Mouse (Mus musculus) large intestine, adult 2 months (tissue): ENCODE measurements around the gene Emp3. TPM values are rescaled to one million over a fixed set of nuclear protein-coding genes. Genes with fewer than 3 reads are reported as not detected.

Experiments
- DNase-seq: peaks from one replicate; pipeline ENCODE4 v3.0.0-alpha.2; 2012; ENCODE audit warnings: low read depth, low spot score
- WGBS: fragments of 180-500 bp; shearing (Covaris S2); methylation state at CpG from one replicate; pipeline ENCODE4 v1.1.7; 2018; 5-methylcytosine and 5-hydroxymethylcytosine counted together
- polyA plus RNA-seq: library from polyadenylated mRNA; depleted of rRNA; stranded (reverse); fragments of >200 nt; gene quantifications from 2 replicates; pipeline ENCODE4 v1.2.3, GENCODE M21; 2012; rRNA removed

Gene Emp3
- polyA plus RNA-seq, 1 experiment = 74.3 TPM

DNA sequence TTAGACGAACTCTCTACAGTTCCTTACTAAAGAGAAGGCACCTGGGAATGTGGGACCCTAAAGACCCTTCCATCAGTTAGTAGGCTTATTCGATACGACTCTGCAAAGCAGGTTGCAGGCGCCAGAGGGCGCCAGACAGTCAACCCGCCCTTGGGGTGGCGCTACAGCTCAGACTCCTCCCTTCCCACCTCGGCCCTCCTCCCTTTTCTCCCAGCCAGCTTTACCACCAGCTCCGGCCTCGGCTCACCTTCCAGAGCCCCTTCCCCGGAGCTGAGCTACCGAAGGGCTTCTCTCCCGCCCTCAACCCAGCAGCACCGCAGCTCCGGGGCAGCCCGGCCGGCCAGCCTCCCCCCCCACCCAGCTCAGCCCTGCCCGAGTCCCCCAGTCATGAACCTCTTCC lies 48.6 kb downstream of the Emp3 start, which contains the start of gene Kdelr1:
Kdelr1 (plus strand) TSS at position 149 of the 400 bp plus-strand sequence.
- under 1% methylated on average over 18 of the region's 18 CpGs for whole genome bisulfite sequencing

GRCm38 (mm10) chr7:45870282-45871058 lies 50.7 kb downstream of the Emp3 start:
- WGBS = 6% methylated on average over 30 of the region's 30 CpGs
- DNase-seq = no peak

More for the DNA sequence above, 48.6 kb downstream of the Emp3 start, which contains the start of gene Kdelr1:
- peak; percentile 44 for DNase-seq

- 8% methylated on average over 14 of the region's 14 CpGs for WGBS
- DNase-seq = no peak
These were observed 51.4 kb downstream of the Emp3 start for GRCm38 (mm10) chr7:45869787-45870186.

DNA sequence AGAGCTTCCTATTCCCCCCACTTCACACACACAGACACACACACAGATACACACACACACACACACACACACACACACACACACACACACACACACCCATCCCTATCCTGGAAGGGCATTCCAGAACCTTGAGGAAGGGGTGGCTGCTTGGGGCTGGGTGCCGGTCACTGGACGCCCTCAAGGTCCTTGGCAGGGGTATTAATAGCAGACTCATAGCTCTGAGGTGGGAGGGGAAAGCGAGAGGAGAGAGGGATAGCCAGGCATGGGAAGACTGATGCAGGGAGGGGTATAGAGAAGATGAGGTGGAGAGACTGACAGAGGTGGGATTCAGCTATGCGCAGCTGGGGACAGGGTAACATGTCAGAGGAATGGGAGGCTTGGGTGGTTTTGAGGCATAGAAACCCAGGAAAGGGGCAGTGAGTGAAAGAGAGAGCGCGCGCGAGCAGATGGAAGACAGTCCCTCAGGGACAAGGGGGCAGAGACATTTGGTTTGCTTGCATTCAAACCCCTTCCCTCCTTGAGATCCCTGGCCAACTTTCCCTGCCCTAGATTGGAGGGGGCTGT lies 52.0 kb downstream of the Emp3 start:
- 34% methylated on average over 8 of the region's 8 CpGs for WGBS
- no peak for DNase-seq

Other genes with a start within 250 kb of the Emp3 start
- gene Ntn5, start 237.4 kb downstream of the Emp3 start, polyA plus RNA-seq = 0.92 and 4.4 TPM in 2 replicates
- 0.10 and 0.63 TPM in 2 replicates for gene Sec1, start 227.0 kb downstream of the Emp3 start, polyA plus RNA-seq
- gene Car11, start 221.6 kb downstream of the Emp3 start, polyA plus RNA-seq = 2.7 and 3.6 TPM in 2 replicates
- 6.4 and 7.9 TPM in 2 replicates for gene Dbp, start 216.3 kb downstream of the Emp3 start, polyA plus RNA-seq
- gene Rpl18, start 205.9 kb downstream of the Emp3 start, polyA plus RNA-seq = 1,707 and 1,915 TPM in 2 replicates
- gene Sphk2, start 203.4 kb downstream of the Emp3 start, polyA plus RNA-seq = 51.9 and 70.7 TPM in 2 replicates
- gene Fam83e, start 200.2 kb downstream of the Emp3 start, polyA plus RNA-seq = 106 and 117 TPM in 2 replicates
- gene Spaca4, start 195.6 kb downstream of the Emp3 start, polyA plus RNA-seq = not detected in 2 replicates
- gene Lmtk3, start 137.7 kb downstream of the Emp3 start, polyA plus RNA-seq = 0.73 and 2.1 TPM in 2 replicates
- 210 and 303 TPM in 2 replicates for gene Sult2b1, start 136.7 kb downstream of the Emp3 start, polyA plus RNA-seq
- gene Cyth2, start 106.8 kb downstream of the Emp3 start, polyA plus RNA-seq = 39.6 and 49.1 TPM in 2 replicates
- 0.33 and 0.48 TPM in 2 replicates for gene Kcnj14, start 96.6 kb downstream of the Emp3 start, polyA plus RNA-seq
- 15.9 and 17.8 TPM in 2 replicates for gene Grwd1, start 90.5 kb downstream of the Emp3 start, polyA plus RNA-seq
- 357 and 385 TPM in 2 replicates for gene Kdelr1, start 48.6 kb downstream of the Emp3 start, polyA plus RNA-seq
- gene Grin2d, start 43.0 kb downstream of the Emp3 start, polyA plus RNA-seq = 1.1 and 2.6 TPM in 2 replicates
- 0.26 and 0.41 TPM in 2 replicates for gene Syngr4, start 24.7 kb downstream of the Emp3 start, polyA plus RNA-seq
- gene Tmem143, start 24.5 kb downstream of the Emp3 start, polyA plus RNA-seq = 28.7 and 33.5 TPM in 2 replicates
- 1.7 and 2.8 TPM in 2 replicates for gene Ccdc114, start 2.7 kb upstream of the Emp3 start, polyA plus RNA-seq
- 3.0 and 6.4 TPM in 2 replicates for gene Abcc6, start 108.9 kb upstream of the Emp3 start, polyA plus RNA-seq
- gene Nomo1, start 112.3 kb upstream of the Emp3 start, polyA plus RNA-seq = 53.0 and 77.1 TPM in 2 replicates
- 1.1 and 1.2 TPM in 2 replicates for gene Kcnj11, start 179.4 kb upstream of the Emp3 start, polyA plus RNA-seq